Mouse (Mus musculus): ENCODE data around the gene Qrsl1.

GRCm38 (mm10) chr10:43855916-43856315 lies 45.6 kb downstream of the Qrsl1 start:
- no peak for TF ChIP-seq CTCF (IDR thresholded peaks at IDR 0.05; ENCODE audit: borderline replicate concordance, insufficient read depth, low read length)
- no peak for TF ChIP-seq POLR2A (IDR thresholded peaks at IDR 0.05; ENCODE audit: low read depth, low read length)
